Mouse (Mus musculus) adrenal gland, postnatal 25 days (tissue): Measurements from ENCODE around the gene Smg6. TPM values are rescaled to one million over a fixed set of nuclear protein-coding genes. Genes with fewer than 3 reads are reported as not detected.

ENCODE experiments used
- DNase-seq: peaks from one replicate; pipeline ENCODE4 v3.0.0; 2021; ENCODE audit warnings: mixed read lengths
- long read RNA-seq: library from polyadenylated mRNA; stranded (forward); transcript quantifications from one replicate; pipeline ENCODE4 v2.0.0, GENCODE M21; 2021
- total RNA-seq: library from RNA; stranded (reverse); gene quantifications from 2 replicates; pipeline ENCODE4 v1.2.3, GENCODE M21; 2021

Smg6 gene
- total RNA-seq, result 27.0 and 32.8 TPM in 2 replicates
- long read RNA-seq, full-length matches to known transcripts, result 1 of 12 reads
- long read RNA-seq, partial matches to known transcripts, result 7 of 12 reads
- long read RNA-seq, other reads (novel, unspliced or antisense), result 4 of 12 reads

DNA sequence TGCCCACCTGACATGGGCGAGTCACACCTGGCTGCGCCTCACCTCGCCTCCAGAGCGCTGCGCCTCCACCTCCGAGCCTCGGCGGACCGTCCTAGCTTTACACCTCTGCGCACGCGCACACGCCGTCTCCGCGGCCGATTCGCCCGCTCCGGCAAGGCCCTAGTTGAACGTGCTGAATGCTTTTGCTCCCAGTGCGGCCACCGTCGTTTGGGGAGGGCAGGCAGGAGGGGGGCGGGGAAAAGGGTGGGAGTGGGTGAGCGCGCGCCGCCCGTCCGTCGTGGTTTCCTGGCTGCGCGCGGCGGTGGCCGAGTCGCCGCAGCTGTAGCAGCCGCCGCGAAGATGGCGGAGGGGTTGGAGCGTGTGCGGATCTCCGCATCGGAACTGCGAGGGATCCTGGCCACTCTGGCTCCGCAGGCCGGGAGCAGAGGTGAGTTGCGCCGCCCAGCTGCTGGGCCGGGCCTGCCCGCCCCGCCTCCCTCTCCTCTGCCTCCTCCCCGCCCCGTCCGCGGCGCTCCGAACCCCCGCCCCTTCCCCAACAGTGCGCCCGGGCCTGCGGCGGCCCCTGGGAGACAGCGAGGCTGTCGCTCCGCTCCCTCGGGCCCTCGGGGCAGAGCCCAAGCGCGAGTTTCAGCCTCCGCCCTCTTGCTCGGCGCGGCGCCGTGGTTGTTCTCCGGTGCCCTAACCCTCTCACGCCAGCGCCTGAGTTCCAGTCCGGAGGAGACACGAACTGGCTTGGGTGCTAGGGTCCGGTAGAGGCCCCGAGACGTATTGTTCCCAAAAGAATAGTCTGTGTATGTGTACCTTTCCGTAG lies at the start of gene Smg6, which contains the start of gene Srr:
Gene Smg6 (plus strand): TSS at position 247 of the 811 bp plus-strand sequence.
Gene Srr (minus strand): TSS at position 372 of the 811 bp plus-strand sequence.
- peak; percentile 96 for DNase-seq

DNA sequence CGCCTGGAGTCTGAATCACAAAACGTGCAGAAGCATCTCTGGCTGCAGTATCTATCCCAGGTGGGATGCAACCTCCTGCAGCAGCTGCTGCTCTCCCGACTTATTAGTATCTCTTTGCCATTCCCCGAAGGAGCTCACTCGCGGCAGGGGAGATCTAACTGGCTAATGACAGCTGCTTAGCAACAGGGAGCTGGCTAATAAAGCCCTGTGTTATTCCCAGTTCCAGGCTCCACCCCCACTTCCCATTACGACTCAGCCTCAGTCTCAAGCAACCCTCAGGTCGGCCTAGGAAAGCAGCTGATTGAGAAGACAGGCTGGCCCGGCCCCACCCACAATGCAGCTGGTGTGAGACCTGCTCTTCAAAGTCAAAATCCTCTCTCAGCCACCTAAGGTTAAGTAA lies 48.8 kb upstream of the Smg6 start:
- DNase-seq, result peak; percentile 29

GRCm38 (mm10) chr11:74880999-74881398 lies 44.6 kb upstream of the Smg6 start:
- no peak for DNase-seq

DNA sequence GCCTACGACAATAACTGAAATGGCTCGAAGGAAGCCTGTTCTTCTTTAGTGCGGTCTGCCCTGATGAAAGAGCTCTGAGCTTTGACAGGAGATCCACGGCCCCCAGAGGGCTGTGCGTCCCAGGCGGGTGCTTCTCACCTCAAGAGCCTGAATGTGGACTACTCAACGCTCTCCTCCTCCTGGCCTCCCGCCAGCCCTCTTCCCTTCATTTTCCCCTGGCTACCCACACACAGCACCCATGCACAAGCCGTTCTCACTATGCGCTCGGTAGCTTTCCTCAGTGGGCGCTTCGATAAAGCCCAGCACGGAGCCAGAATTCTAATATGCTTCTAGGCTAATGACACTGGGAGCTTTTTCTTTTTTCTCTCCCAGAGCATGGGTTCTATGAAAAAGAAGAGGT lies 43.6 kb upstream of the Smg6 start:
- DNase-seq, result no peak

DNA sequence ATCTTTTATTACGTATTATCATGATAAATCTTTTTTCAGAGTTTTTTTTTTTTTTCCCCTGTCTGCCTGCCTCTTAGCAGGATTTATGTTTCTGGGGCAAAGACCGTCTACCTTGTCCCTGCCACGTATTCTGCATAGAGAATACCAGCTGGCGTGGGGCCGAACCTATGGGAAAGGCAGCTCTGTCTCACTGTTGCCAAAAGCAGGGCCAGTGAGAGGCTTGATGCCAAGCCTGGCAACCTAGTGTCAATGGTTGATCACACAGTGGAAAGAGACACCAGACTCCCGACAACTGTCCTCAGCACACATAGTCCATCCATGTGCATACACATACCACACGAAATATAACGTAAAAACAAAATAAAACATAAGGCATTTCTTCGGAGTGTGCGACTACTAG lies 42.5 kb upstream of the Smg6 start:
- DNase-seq, result peak; percentile 49

- no peak for DNase-seq
These were observed 31.0 kb upstream of the Smg6 start for GRCm38 (mm10) chr11:74894619-74895018.

DNA sequence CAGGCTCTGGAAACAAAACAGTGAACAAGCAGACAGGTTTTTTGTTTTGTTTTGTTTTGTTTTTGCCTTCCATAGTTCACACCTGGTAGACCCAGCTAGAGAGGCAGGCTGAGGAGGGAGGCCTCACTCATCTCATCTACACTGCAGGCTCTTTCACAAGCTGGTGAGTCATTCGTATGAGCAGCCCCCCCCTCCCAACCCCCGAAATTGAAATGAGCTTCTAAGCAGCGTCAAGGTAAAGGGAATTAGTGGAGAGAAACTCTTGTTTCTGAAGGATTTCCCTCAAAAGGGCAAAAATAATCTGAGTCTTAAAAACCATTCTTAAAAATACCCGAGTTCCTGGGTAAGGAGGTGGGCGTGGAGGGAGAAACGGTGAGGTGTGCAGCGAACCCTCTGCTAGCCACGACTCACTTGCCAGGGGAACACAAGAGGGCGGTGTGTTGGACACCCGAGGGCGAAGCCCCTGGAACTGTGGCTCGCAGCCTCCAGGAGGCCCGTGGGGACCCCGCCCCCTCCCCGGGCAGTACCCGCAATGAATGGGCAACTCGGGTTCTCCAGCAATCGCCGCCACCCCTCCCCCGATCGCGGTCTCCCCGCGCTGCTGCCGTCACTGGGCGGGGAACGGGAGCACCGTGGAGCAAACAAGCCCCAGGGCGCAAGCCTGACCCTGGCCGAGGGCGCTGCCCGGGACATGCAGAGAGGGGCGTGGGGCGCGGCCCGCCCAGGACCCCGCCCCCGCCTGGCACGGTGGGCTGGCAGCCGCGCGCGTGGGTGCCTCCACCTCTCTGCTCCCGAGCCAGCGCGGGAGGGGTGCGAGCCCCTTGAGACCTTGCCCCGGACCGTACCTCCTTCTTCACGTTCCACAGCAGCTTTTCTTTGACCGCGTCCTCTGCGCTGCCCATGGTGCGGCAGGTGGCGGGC lies 29.4 kb upstream of the Smg6 start:
- peak; percentile 82 for DNase-seq

DNA sequence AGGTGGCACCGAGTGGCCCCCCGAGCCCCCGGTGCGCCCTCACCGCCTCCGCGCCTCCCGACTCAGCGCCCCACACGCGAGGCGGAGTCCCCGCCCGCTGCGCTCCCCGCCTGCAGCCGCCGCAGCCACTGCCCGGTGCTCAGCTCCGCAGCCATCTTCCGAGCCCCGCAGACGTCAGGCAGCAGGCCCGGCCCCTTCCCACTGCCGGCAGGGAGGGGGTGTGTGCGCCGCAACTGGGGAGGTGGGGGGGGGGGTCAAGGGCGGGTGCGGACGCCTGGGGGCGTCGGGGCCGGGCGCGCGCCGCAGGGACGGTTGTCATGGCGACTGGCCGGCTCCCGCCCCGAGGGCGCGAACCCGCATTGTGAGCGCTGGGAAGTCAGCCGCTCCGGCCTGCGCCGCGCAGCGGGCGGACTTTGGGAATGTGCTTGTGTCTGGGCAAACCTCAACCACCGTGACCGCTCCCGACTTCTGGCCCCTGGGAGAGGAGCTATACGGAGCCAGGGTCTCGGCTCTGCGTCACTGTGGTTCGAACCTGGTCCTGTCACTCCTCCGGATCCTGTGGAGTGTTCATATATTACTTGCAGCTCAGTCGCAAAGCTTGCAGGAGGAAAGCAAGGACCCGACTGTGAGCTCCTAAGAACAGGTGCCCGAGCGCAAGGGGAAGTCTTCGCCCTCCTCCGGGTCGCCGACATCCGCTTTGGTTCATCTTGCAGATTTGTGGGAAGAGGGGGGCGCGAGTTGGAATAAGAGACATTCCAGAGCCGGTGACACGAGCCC lies 28.5 kb upstream of the Smg6 start, which contains the start of gene Sgsm2:
Gene Sgsm2 (minus strand): TSS at position 160 of the 777 bp plus-strand sequence.
- peak; percentile 74 for DNase-seq

DNA sequence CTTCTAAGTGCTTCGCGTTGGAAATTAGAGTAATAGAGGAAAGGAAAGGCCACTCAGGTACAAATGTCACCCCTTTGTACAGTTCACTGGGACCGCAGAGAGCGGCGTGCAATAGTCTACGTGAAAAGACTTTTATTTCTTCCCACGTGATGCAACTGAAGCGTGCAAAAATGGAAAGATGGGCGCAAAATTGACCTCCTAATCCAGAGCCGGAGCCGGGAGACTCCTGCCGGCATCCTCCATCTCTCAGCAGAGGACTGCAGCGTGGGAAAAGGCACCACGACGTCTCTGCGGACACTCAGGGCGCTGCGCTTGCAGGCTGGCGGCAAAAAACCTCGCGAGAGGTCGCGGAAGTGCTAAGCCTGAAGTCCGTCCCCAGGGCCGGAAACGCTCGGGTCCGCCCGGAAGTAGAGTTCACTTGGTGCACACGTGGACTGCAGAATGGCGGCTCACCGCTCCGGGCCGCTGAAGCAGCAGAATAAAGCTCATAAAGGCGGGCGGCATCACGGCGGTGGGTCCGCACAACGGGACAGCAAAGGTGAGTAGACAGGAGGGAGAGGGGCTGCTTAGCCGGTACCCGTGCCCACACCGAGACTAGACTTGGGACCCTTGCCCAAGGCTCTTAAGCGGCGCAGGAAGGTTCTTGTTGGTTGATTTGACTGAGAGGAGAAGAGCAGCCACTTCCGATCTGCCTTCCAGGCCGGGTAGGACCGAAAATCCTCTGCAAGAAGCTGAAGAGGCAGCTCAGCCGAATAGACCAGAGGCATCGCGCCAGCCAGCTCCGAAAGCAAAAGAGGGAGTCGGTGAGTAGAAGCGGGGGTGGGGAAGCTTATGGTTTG lies 27.7 kb upstream of the Smg6 start, which contains the start of gene Tsr1:
Gene Tsr1 (plus strand): TSS at position 394 of the 839 bp plus-strand sequence.
- peak; percentile 91 for DNase-seq

GRCm38 (mm10) chr11:74898517-74898827 lies 27.2 kb upstream of the Smg6 start:
- DNase-seq, result no peak

DNA sequence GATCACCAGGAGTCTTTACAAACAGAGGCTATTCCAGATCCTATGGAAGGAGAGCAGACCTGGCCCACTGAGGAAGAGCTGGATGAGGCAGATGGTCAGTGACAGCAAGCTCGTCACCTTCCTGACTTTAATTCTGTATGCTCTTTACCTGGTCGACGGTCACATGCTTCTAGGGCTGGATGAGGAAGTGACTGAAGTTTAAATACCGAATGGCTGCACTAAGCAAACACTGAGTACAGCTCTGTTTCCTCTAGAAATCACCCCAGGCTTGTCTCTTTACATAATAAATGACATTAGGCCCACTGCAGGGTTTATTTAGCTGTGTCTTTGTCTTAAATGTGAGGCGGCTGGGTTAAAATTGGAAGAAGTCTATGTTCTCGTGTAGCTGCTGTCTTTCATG lies 24.1 kb upstream of the Smg6 start:
- DNase-seq, result no peak

DNA sequence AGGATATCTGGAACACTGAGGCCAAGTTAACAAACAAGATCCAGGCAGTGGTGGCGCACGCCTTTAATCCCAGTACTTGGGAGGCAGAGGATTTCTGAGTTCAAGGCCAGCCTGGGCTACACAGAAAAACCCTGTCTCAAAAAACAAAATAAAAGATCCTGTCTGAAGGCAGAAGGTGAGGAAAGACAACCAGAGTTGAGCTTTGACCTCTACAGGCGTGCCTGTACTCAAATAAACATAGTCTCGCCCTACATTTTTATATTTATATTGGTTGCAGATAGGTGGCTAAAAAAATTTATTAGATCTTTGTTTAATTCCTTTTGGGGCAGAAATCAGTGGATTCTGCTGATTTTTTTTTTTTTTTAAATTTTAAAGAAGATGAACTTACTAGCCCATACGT lies 23.2 kb upstream of the Smg6 start:
- no peak for DNase-seq

DNA sequence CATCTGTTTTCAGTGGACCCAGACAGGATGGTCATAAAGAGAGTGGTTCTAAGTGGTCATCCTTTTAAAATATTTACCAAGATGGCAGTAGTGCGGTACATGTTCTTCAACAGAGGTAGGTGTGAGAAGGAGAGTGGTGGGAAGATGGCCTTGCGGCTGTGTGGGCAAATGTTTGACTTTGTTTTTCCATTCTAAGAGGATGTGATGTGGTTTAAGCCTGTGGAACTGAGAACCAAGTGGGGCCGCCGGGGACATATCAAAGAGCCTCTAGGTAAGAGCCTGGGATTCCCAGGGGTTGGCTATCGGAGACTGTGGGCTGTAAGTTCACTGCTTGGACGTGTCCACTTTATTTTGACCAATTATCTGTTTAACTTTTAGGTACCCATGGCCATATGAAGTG lies 17.8 kb upstream of the Smg6 start:
- DNase-seq, result no peak

GRCm38 (mm10) chr11:74908618-74909399 lies 16.8 kb upstream of the Smg6 start:
- DNase-seq, result no peak

GRCm38 (mm10) chr11:74909978-74910377 lies 15.6 kb upstream of the Smg6 start:
- no peak for DNase-seq

GRCm38 (mm10) chr11:74912492-74912891 lies 13.1 kb upstream of the Smg6 start:
- no peak for DNase-seq

GRCm38 (mm10) chr11:74919249-74919648 lies 6.4 kb upstream of the Smg6 start:
- DNase-seq, result no peak

GRCm38 (mm10) chr11:74924149-74924548 lies 1.5 kb upstream of the Smg6 start:
- peak; percentile 26 for DNase-seq

- peak; percentile 25 for DNase-seq
These were observed 874 bp downstream of the Smg6 start for GRCm38 (mm10) chr11:74926388-74927005.

DNA sequence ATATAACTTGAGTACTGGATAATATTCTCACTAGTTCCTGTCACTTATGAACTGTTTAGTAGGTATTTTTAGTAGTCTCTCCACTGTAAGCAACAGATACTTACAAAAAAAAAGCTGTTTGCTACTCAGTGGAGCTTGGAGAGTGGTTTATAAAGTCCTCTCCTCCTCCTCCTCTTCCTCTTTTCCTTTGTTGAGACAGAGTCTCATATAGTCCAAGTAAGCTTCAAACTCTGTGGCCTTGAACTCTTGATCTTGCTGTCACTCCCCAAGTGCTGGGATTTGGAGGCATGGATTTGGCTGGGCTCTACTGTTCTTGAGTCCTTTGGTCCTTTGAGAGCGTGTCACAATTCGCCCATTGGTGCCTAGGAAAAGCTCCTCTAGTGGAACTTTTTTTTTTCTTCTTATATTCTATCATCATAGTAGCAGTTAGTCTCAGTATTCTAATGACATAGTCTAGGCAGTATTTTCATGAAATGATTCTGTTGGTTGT lies 1.7 kb downstream of the Smg6 start:
- DNase-seq, result no peak
